Mouse (Mus musculus) testis, adult 2 months (tissue): Measurements from ENCODE around the gene Prrc2a.

Experiments used
- CTCF ChIP-seq: fragments of 200-500 bp; IDR thresholded peaks from 2 replicates; pipeline ENCODE4 v1.5.1; 2012; ENCODE audit warnings: low read depth, mild to moderate bottlenecking, inconsistent platforms, low read length, moderate library complexity; ENCODE audit not compliant: control insufficient read depth, insufficient read depth, insufficient replicate concordance
- POLR2A ChIP-seq: fragments of 200-500 bp; IDR thresholded peaks from 2 replicates; pipeline ENCODE4 v1.6.1; 2012; ENCODE audit warnings: low read depth, mild to moderate bottlenecking, inconsistent platforms, low read length, moderate library complexity; ENCODE audit not compliant: control insufficient read depth

- TF ChIP-seq CTCF (no peak), POLR2A (no peak)
Measured at GRCm38 (mm10) chr17:35193881-35194843, 29.5 kb upstream of the Prrc2a start, which contains the start of gene Ltb.
